Mouse (Mus musculus) monocyte, adult 59 days (primary cell): ENCODE measurements around the gene Rhox1. TPM values are rescaled to one million over a fixed set of nuclear protein-coding genes. Genes with fewer than 3 reads are reported as not detected.

Experiments used
- total RNA-seq, 2 experiments: library from RNA; stranded (reverse); gene quantifications; one replicate each; pipeline ENCODE4 v1.2.4; 2023

Gene Rhox1
- not detected for total RNA-seq

GRCm38 (mm10) chrX:37222158-37222557 is at the start of gene Rhox1:
Gene Rhox1, minus strand, starts transcription at chrX:37222258.

DNA sequence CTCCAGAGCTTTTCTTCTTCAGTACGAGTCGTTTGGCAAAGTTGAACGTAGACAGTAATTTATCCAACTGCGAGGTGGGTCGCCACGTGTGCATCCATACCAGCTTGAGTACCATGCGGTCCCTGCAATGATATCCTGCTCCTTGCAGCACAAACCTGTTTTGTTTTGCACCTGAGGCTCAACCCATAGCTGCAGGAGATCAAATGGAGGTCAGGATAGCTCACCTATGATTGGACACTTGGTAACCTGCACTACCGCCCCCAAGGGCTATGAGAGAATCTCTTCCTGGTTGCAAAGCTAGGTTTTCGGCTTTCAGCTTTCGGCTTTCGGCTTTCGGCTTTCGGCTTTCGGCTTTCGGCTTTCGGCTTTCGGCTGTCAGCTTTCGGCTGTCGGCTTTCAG is 43.0 kb upstream of the Rhox1 start, which contains the start of gene Rhox4a:
Gene Rhox4a, plus strand, starts transcription at position 301 of the 400 bp plus-strand sequence.

GRCm38 (mm10) chrX:37249619-37250018 is 27.6 kb upstream of the Rhox1 start, which contains the start of gene Rhox3a:
Gene Rhox3a, plus strand, starts transcription at chrX:37249919.

DNA sequence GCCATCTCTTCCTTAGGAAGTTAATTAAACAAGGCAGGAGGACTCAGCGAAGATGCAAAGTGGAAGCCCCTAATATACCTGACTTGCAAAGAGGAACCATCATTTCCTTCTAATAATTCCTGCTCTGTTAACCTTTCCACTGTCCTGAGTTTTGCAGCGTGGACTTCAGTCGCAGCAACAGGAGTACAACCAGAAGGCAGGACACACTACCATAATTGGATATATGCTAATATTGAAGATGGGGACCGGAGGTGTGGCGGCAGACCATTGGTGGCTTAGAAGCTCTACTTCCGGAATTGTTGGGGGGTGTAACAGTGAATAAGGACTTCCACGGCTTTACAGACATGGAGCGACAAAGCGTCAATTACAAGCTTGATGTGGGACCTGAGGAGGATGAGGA is 22.6 kb upstream of the Rhox1 start, which contains the start of gene Rhox2a:
Gene Rhox2a, plus strand, starts transcription at position 301 of the 400 bp plus-strand sequence.

GRCm38 (mm10) chrX:37210941-37211340 is 11.1 kb downstream of the Rhox1 start, which contains the start of gene Gm9:
Gene Gm9, minus strand, starts transcription at chrX:37211041.

GRCm38 (mm10) chrX:37191105-37191743 is 30.8 kb downstream of the Rhox1 start, which contains the start of the genes Ndufa1 and Rnf113a1:
Gene Ndufa1, minus strand, starts transcription at chrX:37191163.
Gene Rnf113a1, plus strand, starts transcription at chrX:37191245.

GRCm38 (mm10) chrX:37168742-37169141 is 53.3 kb downstream of the Rhox1 start, which contains the start of gene Akap14:
Gene Akap14, minus strand, starts transcription at chrX:37168842.

Other genes starting within 250 kb of the Rhox1 start
- gene Sept6, start 230.5 kb downstream of the Rhox1 start, total RNA-seq = 10 to 100 TPM; 30.3 to 31.3 TPM
- gene Sowahd, start 173.4 kb downstream of the Rhox1 start, total RNA-seq = under 1 TPM in 1 of 2 experiments, not detected in 1; 0.31 TPM
- 100 to 1,000 TPM; 688 to 744 TPM for gene Rpl39, start 136.9 kb downstream of the Rhox1 start, total RNA-seq
- gene Upf3b, start 111.9 kb downstream of the Rhox1 start, total RNA-seq = 10 to 100 TPM; 13.9 to 15.1 TPM
- 10 to 100 TPM; 11.4 to 14.1 TPM for gene Nkap, start 95.5 kb downstream of the Rhox1 start, total RNA-seq
- gene Akap14, start 53.4 kb downstream of the Rhox1 start, total RNA-seq = not detected
- 100 to 1,000 TPM; 116 to 126 TPM for gene Ndufa1, start 31.1 kb downstream of the Rhox1 start, total RNA-seq
- 1 to 10 TPM; 1.0 to 2.6 TPM for gene Rnf113a1, start 31.0 kb downstream of the Rhox1 start, total RNA-seq
- gene Gm9, start 11.2 kb downstream of the Rhox1 start, total RNA-seq = not detected
- gene Rhox2a, start 22.7 kb upstream of the Rhox1 start, total RNA-seq = not detected
- gene Rhox3a, start 27.7 kb upstream of the Rhox1 start, total RNA-seq = not detected
- not detected for gene Rhox4a, start 43.1 kb upstream of the Rhox1 start, total RNA-seq
- gene Rhox3a2, start 157.8 kb upstream of the Rhox1 start, total RNA-seq = not detected
- not detected for gene Rhox4a2, start 168.6 kb upstream of the Rhox1 start, total RNA-seq
- gene Rhox2b, start 189.8 kb upstream of the Rhox1 start, total RNA-seq = not detected
- not detected for gene Rhox4b, start 210.2 kb upstream of the Rhox1 start, total RNA-seq
- not detected for gene Rhox2c, start 231.4 kb upstream of the Rhox1 start, total RNA-seq
- gene Rhox3c, start 236.3 kb upstream of the Rhox1 start, total RNA-seq = not detected